Mouse (Mus musculus): ENCODE results near the gene Mtap.

The Mtap gene

GRCm38 (mm10) chr4:89136906-89137541 lies at the start of gene Mtap:
Gene Mtap (plus strand): TSS chr4:89137122.
- peak; percentile 73 for DNase-seq (ENCODE audit: low read depth, low spot score)

GRCm38 (mm10) chr4:89089110-89089509 lies 47.8 kb upstream of the Mtap start:
- DNase-seq (ENCODE audit: low read depth, low spot score) = no peak

- no peak for DNase-seq (ENCODE audit: low read depth, low spot score)
These were observed 46.7 kb upstream of the Mtap start for GRCm38 (mm10) chr4:89090217-89090616.

- DNase-seq (ENCODE audit: low read depth, low spot score) = no peak
These were observed 44.8 kb upstream of the Mtap start for GRCm38 (mm10) chr4:89092153-89092552.

- DNase-seq (ENCODE audit: low read depth, low spot score) = no peak
These were observed 42.1 kb upstream of the Mtap start for GRCm38 (mm10) chr4:89094773-89095172.

GRCm38 (mm10) chr4:89098261-89098660 lies 38.7 kb upstream of the Mtap start:
- no peak for DNase-seq (ENCODE audit: low read depth, low spot score)

GRCm38 (mm10) chr4:89101276-89101675 lies 35.6 kb upstream of the Mtap start:
- DNase-seq (ENCODE audit: low read depth, low spot score) = no peak

GRCm38 (mm10) chr4:89102283-89102682 lies 34.6 kb upstream of the Mtap start:
- DNase-seq (ENCODE audit: low read depth, low spot score) = no peak

- no peak for DNase-seq (ENCODE audit: low read depth, low spot score)
These were observed 31.4 kb upstream of the Mtap start for GRCm38 (mm10) chr4:89105486-89105885.

GRCm38 (mm10) chr4:89106505-89106904 lies 30.4 kb upstream of the Mtap start:
- no peak for DNase-seq (ENCODE audit: low read depth, low spot score)

GRCm38 (mm10) chr4:89112168-89112710 lies 24.7 kb upstream of the Mtap start:
- no peak for DNase-seq (ENCODE audit: low read depth, low spot score)

GRCm38 (mm10) chr4:89112782-89113181 lies 24.1 kb upstream of the Mtap start:
- no peak for DNase-seq (ENCODE audit: low read depth, low spot score)

GRCm38 (mm10) chr4:89116006-89116405 lies 20.9 kb upstream of the Mtap start:
- no peak for DNase-seq (ENCODE audit: low read depth, low spot score)

GRCm38 (mm10) chr4:89119900-89120299 lies 17.0 kb upstream of the Mtap start:
- DNase-seq (ENCODE audit: low read depth, low spot score) = no peak

GRCm38 (mm10) chr4:89120353-89120752 lies 16.6 kb upstream of the Mtap start:
- no peak for DNase-seq (ENCODE audit: low read depth, low spot score)

- no peak for DNase-seq (ENCODE audit: low read depth, low spot score)
These were observed 13.3 kb upstream of the Mtap start for GRCm38 (mm10) chr4:89123446-89124243.

- no peak for DNase-seq (ENCODE audit: low read depth, low spot score)
These were observed 9.2 kb upstream of the Mtap start for GRCm38 (mm10) chr4:89127674-89128073.

- DNase-seq (ENCODE audit: low read depth, low spot score) = peak; percentile 83
These were observed 8.6 kb upstream of the Mtap start for GRCm38 (mm10) chr4:89128080-89128936.

- DNase-seq (ENCODE audit: low read depth, low spot score) = no peak
These were observed 8.0 kb upstream of the Mtap start for GRCm38 (mm10) chr4:89128937-89129277.

GRCm38 (mm10) chr4:89129311-89129913 lies 7.5 kb upstream of the Mtap start:
- DNase-seq (ENCODE audit: low read depth, low spot score) = peak; percentile 75

- no peak for DNase-seq (ENCODE audit: low read depth, low spot score)
These were observed 5.1 kb upstream of the Mtap start for GRCm38 (mm10) chr4:89131795-89132194.

- DNase-seq (ENCODE audit: low read depth, low spot score) = no peak
These were observed 566 bp upstream of the Mtap start for GRCm38 (mm10) chr4:89136356-89136755.
